Mouse (Mus musculus): ENCODE measurements around the gene Ell.

The Ell gene

DNA sequence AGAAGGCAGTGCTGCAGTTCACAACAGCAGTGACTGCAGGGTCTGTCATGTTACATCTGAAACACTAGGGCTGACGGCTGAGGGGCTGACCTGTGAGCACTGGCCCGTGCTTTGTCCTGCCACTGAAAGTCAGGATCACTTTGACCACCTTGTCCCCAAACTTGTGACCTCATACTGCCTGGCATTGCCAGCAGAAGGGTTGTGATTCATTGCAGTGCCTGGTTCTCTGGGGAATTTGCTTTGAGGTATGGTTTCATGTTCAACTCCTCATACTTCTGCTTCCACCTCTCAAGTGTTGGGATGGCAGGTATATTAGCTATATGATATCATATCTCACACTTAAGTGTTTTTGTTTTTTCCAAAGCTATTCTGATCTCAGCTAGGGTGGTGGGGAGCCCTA, 3.6 kb upstream of the Ell start:
- no peak for DNase-seq (ENCODE audit: low spot score in 2 of 2)

DNA sequence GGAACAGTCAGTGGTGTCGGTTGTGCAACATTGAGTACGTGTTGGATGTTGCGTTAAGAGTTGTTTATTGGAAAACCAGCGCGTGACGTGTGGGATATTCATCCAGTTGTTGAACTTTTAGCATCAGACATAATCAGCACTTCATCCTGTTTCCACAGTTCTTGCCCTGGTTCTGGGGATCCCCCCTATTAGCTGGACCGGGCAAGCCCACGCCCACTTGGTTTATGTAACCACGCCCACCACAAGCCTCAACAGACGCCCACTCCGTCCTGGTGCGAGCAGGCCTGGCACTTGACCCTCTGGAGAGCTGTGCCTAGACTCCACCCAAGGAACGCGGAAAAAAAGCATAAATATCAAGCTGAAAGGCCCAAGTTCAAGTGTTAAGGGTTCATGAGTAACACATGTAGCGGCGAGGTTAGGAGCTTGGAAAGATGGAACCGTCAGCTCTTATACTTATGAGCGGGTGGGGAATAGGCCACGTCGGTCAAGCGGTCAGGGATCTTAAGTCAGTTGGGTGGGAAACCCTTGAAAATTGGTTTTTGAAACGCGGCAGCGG, 1.2 kb upstream of the Ell start:
- DNase-seq (ENCODE audit: low spot score in 2 of 2), result no peak

- DNase-seq (ENCODE audit: low spot score in 2 of 2), result peak; percentile 99
Measured at GRCm38 (mm10) chr8:70538633-70539076, 602 bp upstream of the Ell start.

DNA sequence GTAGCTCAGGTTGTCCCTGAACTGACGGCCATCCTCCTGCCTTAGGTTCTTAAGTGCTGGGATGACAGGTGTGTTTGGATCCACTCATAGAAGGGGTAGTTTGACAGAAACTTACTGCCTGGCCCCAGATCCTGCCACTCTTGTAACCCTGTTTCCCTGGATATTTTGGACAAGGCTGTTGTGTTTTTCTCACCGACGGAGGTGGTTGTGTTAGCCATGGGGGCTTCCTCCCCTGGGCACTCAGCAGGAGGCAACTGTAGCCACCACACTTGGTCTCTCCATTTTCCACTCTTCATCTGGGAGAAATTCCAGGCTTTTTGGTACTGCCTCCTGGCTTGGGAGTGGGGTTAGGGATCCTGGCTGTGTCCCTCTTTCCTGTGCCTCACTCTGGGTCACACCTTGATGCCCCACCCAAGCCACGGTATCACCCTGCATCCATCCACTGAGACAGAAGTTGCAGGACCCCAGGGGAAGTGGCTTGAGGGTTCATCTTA, 803 bp downstream of the Ell start:
- DNase-seq (ENCODE audit: low spot score in 2 of 2), result no peak

GRCm38 (mm10) chr8:70540507-70541071, 1.3 kb downstream of the Ell start:
- no peak for DNase-seq (ENCODE audit: low spot score in 2 of 2)

DNA sequence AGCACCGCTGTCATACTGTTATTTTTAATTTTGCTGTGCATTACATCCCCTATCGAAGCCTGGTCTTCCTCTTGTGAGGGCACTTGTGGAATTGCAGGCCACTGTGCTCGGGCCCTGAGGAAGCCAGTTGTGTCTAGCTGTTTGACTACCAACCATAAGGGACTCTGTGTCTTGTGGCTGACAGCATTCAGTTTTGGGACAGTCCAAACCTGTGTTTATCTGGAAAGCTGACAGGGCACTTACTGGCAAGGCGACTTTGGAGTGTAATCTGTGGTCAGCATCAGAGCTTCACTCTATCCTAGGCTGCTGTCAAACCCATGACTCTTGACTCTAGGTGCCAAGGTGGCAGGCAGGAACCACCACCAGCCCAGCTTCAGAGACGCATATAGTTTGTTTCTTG, 1.8 kb downstream of the Ell start:
- no peak for DNase-seq (ENCODE audit: low spot score in 2 of 2)

DNA sequence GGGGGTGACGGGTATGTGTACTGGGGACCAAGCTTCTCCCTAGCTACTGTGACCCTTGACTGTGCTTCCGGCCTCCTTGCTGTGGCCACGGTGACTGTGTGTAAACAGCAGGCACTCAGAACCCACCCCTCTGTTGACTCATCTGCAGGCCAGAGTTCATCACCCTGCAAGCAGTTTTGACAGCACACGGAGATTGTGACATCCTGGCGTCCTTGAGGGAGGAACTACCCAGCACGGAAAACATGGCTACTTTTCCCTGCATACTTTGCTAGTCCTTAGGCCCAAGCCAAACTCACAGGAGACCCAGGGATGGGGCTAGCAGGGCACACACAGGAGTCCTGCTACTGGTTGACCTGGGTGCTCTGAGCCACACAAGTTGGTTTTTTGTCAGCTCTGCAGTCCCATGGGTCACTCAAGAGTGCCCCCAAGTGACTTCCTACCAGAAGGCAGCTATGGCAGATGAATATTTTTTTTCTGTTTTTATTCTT, 5.0 kb downstream of the Ell start:
- no peak for DNase-seq (ENCODE audit: low spot score in 2 of 2)

- DNase-seq (ENCODE audit: low spot score in 2 of 2), result no peak
Measured at GRCm38 (mm10) chr8:70546412-70546811, 7.2 kb downstream of the Ell start.

GRCm38 (mm10) chr8:70547762-70548161, 8.5 kb downstream of the Ell start:
- DNase-seq (ENCODE audit: low spot score in 2 of 2), result no peak

GRCm38 (mm10) chr8:70549412-70550184, 10.3 kb downstream of the Ell start:
- no peak for DNase-seq (ENCODE audit: low spot score in 2 of 2)

DNA sequence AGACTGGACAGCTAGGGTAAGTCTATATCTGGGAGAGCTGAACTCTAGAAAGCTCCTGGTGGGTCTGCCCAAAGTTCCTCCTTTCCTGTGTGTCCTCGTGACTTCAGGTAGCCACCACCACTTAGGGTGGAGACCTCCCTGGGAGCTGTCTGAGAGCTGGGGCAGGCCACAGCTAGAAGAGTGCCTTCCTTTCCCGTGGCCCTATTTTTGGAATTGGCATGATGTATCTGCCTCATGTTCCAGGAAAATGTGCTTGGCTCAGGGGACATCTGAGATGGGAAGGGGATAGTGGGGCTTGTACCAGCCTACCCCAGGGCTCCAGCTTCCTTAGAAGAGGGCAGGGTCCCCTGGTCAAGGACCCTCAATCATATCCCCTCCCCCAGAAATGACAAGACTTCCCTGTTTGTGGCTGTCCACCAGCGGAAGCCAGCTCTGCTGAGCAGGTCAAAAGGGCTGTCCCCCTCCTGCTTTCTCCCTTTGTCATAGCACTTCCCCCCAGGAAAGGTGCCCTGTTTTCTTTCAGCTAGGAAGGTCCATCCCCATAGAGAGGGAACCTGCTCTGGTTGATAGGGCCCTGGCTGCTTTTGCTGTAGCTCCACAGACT, 12.4 kb downstream of the Ell start:
- no peak for DNase-seq (ENCODE audit: low spot score in 2 of 2)

DNA sequence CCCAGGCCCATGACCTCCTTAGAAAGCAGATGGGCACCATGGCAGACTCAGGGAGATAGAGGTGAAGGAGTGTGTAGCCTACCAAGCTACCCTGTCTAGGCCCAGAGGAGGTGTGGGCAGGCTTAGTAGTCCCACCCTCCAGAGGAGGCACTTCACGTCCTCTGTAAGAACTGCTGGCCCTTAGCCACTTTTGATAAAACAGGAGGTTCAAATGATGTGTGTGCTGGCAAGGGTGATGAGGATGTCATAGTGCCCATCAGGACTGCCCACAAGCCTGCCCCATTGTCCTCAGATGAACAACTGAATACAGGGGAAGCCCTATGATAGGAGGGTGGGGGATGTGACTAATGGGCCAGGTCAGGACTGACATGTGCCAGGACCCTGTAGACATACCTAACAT, 13.6 kb downstream of the Ell start:
- no peak for DNase-seq (ENCODE audit: low spot score in 2 of 2)

GRCm38 (mm10) chr8:70553740-70554139, 14.5 kb downstream of the Ell start:
- no peak for DNase-seq (ENCODE audit: low spot score in 2 of 2)

- no peak for DNase-seq (ENCODE audit: low spot score in 2 of 2)
Measured at GRCm38 (mm10) chr8:70555079-70555747, 16.0 kb downstream of the Ell start.

DNA sequence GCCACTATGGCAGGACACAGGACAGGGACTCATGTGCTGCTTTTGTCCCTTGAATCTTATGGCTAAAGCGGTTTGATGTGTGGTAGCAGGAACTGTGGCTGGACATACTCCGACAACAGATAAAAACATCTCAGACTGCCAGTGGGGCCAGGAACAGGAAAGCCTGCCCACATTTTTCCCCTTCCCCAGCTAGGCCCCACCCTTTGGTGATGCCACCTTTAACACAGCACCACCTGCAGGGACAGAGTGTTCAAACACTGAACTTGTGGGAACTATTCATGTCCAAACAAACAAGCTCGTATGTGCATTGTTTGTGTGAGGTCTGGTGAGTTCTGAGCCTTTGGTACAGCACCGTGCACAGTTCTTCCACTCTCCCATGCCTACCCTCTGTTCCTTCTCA, 19.1 kb downstream of the Ell start:
- DNase-seq (ENCODE audit: low spot score in 2 of 2), result no peak

GRCm38 (mm10) chr8:70558983-70559382, 19.7 kb downstream of the Ell start:
- no peak for DNase-seq (ENCODE audit: low spot score in 2 of 2)

GRCm38 (mm10) chr8:70560096-70560495, 20.8 kb downstream of the Ell start:
- DNase-seq (ENCODE audit: low spot score in 2 of 2), result no peak

DNA sequence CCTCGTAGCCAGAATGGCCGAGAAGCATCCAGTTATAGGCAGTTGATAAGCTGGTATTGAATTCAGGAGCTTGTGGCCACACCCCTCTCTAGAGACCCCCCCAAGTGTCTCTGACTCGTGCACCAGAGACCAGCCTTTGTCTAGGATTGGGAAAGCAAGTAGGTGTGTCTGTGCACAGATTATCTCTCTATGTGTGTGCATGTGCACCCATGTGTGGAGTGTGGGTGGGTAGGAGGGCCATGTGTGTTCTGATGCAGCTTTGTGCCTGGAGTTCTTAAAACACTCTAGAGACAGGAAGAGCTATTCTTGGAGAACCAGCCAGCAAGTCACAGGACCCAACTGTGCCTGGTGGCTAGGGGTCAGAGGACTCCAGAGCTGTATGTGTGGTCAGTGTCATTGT, 21.3 kb downstream of the Ell start:
- no peak for DNase-seq (ENCODE audit: low spot score in 2 of 2)

GRCm38 (mm10) chr8:70561357-70561756, 22.1 kb downstream of the Ell start:
- no peak for DNase-seq (ENCODE audit: low spot score in 2 of 2)

DNA sequence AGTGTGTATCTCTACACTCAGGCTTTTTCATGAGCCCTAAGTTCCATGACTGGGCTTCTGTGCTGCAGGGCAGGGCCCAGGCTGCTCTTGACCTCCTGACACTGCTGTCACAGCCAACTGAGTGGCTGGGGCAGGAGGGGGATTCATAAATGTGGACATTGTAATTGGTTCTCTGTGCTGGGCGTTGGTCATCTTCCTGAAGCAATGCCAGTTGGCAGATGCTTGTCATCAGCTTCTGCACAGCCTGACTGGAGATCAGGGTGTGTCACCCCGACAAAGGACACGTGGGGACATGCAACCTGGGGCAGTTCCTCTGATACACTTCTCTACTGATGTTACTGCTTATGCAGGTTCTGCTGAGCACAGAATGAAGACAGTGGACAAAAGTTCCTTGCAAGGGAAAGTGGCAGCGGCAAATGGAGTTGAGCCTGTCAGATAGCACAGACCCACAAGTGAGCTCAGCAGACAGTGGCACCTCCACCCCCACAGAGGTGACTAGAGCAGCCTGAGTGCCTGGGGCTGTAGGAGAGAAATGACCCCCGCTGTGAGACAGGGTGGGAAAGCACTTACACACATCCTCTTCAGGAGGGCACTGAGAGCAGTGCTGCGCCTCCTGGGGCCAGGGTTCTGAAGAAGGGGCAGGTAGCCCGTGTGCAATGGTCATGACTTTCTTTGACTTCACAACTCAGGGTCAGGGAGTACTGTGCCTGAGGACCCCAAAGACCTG, 22.7 kb downstream of the Ell start:
- DNase-seq (ENCODE audit: low spot score in 2 of 2), result no peak

DNA sequence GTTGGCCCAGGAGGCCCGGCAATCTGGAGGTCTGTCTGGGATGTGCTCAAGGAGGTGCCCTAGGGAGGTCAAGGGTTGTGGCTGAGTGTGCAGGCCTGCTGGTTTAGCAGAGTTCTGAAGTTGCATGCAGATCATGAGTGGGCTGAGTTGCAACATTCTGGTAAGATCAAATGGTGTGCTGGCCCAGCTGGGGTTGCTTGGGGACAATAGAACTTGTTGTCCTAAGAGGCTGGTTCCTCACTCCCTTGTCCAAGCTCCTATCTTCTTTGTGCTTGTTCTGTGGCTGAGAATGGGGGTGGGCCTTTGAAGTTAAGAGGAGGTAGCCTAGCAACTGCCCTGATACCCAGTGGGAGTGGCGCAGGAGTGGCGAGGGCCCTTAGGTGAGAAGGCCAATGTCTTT, 23.5 kb downstream of the Ell start:
- DNase-seq (ENCODE audit: low spot score in 2 of 2), result no peak

Measured in frontal cortex, postnatal 36 days (tissue).